Mouse (Mus musculus) liver, embryonic 14.5 days (tissue): ENCODE data around the gene Uncx. TPM values are rescaled to one million over a fixed set of nuclear protein-coding genes. Genes with fewer than 3 reads are reported as not detected.

Experiments
- ATAC-seq: fragments of 200-750 bp; cut with Nextera tagmentation; 2 replicates; pipeline ENCODE4 v1.8.0; 2017; ENCODE audit warnings: moderate number of reproducible peaks, mild to moderate bottlenecking, moderate library complexity; ENCODE audit not compliant: insufficient read depth
- DNase-seq, 3 experiments: peaks; one replicate each; pipeline ENCODE4 v3.0.0-alpha.2; 2012 to 2013; ENCODE audit warnings: low read depth in 3 of 3, low spot score in 3 of 3
- H3K27ac ChIP-seq: fragments of 300-500 bp; sonication (generic); 2 replicates; pipeline ENCODE4 v1.5.1; 2014; ENCODE audit warnings: moderate library complexity, mild to moderate bottlenecking, control low read depth, inconsistent platforms
- H3K27me3 ChIP-seq: fragments of 300-500 bp; sonication (generic); 2 replicates; pipeline ENCODE4 v1.6.1; 2014; ENCODE audit warnings: mild to moderate bottlenecking, low read length, moderate library complexity; ENCODE audit not compliant: control insufficient read depth, insufficient read depth
- H3K36me3 ChIP-seq: fragments of 300-500 bp; sonication (generic); replicated peaks from 2 replicates; pipeline ENCODE4 v1.6.1; 2014; ENCODE audit warnings: low read depth; ENCODE audit not compliant: control insufficient read depth, insufficient read depth
- H3K4me1 ChIP-seq, 2 experiments: fragments of 200-500 bp in 1 of 2; fragments of 300-500 bp in 1 of 2; sonication (generic) in 1 of 2; replicated peaks; 2 replicates each; pipeline ENCODE4 v1.6.1; 2012 to 2014; ENCODE audit warnings: antibody characterized with exemption in 1 of 2, inconsistent platforms in 1 of 2, low read length in 1 of 2; ENCODE audit not compliant: control insufficient read depth in 2 of 2, insufficient read depth in 2 of 2
- H3K4me2 ChIP-seq: fragments of 300-500 bp; sonication (generic); 2 replicates; pipeline ENCODE4 v1.6.1; 2014; ENCODE audit warnings: low read depth, mild to moderate bottlenecking, control low read depth, moderate library complexity
- H3K4me3 ChIP-seq, 2 experiments: fragments of 200-500 bp in 1 of 2; fragments of 300-500 bp in 1 of 2; sonication (generic) in 1 of 2; 2 replicates each; pipeline ENCODE4 v1.5.1; 2012 to 2014; ENCODE audit warnings: low read depth in 2 of 2, low read length in 2 of 2, mild to moderate bottlenecking in 2 of 2, control low read depth in 1 of 2, inconsistent platforms in 1 of 2, moderate library complexity in 1 of 2; ENCODE audit not compliant: insufficient read depth in 1 of 2
- H3K9ac ChIP-seq: fragments of 300-500 bp; sonication (generic); replicated peaks from 2 replicates; pipeline ENCODE4 v1.6.1; 2014; ENCODE audit warnings: mild to moderate bottlenecking, control low read depth, moderate library complexity
- H3K9me3 ChIP-seq: fragments of 300-500 bp; sonication (generic); 2 replicates; pipeline ENCODE4 v1.6.1; 2016; ENCODE audit warnings: low read length, mixed read lengths; ENCODE audit not compliant: control insufficient read depth
- CTCF ChIP-seq: IDR thresholded peaks from 2 replicates; pipeline ENCODE4 v1.5.1; 2016; ENCODE audit warnings: antibody characterized with exemption, low read depth, control low read depth
- EP300 ChIP-seq: IDR thresholded peaks from 2 replicates; pipeline ENCODE4 v1.6.1; 2016; ENCODE audit warnings: antibody characterized with exemption, low read depth
- WGBS: fragments of 180-500 bp; shearing (Covaris S2); extraction: QIAGEN DNeasy Blood & Tissue Kit; methylation state at CpG from one replicate; pipeline ENCODE4 v1.1.7; 2014; ENCODE audit not compliant: insufficient replicate concordance; 5-methylcytosine and 5-hydroxymethylcytosine counted together
- polyA plus RNA-seq, 2 experiments: library from polyadenylated mRNA; depleted of rRNA in 1 of 2; stranded (reverse) in 1 of 2; unstranded in 1 of 2; fragments of >200 nt; fragmentation: Nextera tagmentation in 1 of 2; extraction: Ambion mirVana in 1 of 2; gene quantifications; 2 replicates each; pipeline versions ENCODE4 v1.2.1 to v1.2.3; 2012 to 2014

Gene Uncx
- polyA plus RNA-seq, 2 experiments, result not detected

DNA sequence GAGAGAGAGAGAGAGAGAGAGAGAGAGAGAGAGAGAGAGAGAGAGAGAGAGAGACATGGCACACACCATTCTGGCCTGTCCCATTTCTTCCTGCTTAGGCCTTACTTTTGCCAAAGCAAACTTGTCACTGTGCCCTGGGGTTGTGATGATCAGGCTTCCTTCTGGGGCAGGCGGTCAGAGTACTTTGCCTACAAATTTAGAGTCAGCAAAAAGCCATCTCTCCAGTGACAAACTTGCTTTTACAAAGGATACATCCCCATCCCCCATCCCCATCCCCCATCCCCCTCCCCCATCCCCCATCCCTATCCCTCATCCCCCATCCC lies 1.3 kb upstream of the Uncx start:
- no peaks in the 10 kb centered on the region for H3K36me3 ChIP-seq
- no peak overlapping the region for H3K4me2 ChIP-seq
- no peak overlapping the region for H3K27ac ChIP-seq
- TF ChIP-seq CTCF, result no peak
- TF ChIP-seq EP300, result no peak
- H3K9ac ChIP-seq, result no peak overlapping the region
- no peak for ATAC-seq
- H3K4me3 ChIP-seq, result no peak overlapping the region
- H3K27me3 ChIP-seq, result peaks cover 100% of the 10 kb centered on the region
- no peaks in the 10 kb centered on the region for H3K4me1 ChIP-seq
- WGBS, result 5% methylated on average over 1 of the region's 1 CpGs
- no peak for DNase-seq
- no peaks in the 10 kb centered on the region for H3K9me3 ChIP-seq

DNA sequence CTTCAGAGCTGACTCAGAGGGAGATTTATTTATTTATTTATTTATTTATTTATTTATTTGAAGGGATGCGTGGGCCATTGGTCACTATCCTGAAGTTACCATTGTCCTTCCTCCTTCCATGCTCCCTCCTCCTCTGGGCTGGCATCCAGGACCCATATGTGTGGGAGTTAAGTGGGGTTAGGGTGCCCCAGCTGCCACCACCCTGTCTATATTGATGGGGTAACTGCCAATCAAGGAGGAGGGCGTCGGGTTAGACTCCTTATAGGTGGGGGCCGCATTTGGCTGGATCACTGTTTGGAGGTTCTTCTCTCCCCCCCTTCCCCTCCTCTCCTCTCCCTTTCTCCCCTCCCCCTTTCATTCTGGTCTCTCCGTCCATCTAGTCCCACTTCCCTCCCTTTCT lies 738 bp upstream of the Uncx start:
- no peak for TF ChIP-seq CTCF
- TF ChIP-seq EP300, result no peak
- Histone ChIP-seq H3K9me3 (no peaks in the 10 kb centered on the region), H3K27ac (no peak overlapping the region), H3K4me2 (no peak overlapping the region), H3K9ac (no peak overlapping the region), H3K4me3 (no peak overlapping the region), H3K27me3 (peaks cover 100% of the 10 kb centered on the region), H3K4me1 (no peaks in the 10 kb centered on the region), H3K36me3 (no peaks in the 10 kb centered on the region)
- no peak for DNase-seq
- WGBS, result 4% methylated on average over 5 of the region's 5 CpGs
- ATAC-seq, result no peak

DNA sequence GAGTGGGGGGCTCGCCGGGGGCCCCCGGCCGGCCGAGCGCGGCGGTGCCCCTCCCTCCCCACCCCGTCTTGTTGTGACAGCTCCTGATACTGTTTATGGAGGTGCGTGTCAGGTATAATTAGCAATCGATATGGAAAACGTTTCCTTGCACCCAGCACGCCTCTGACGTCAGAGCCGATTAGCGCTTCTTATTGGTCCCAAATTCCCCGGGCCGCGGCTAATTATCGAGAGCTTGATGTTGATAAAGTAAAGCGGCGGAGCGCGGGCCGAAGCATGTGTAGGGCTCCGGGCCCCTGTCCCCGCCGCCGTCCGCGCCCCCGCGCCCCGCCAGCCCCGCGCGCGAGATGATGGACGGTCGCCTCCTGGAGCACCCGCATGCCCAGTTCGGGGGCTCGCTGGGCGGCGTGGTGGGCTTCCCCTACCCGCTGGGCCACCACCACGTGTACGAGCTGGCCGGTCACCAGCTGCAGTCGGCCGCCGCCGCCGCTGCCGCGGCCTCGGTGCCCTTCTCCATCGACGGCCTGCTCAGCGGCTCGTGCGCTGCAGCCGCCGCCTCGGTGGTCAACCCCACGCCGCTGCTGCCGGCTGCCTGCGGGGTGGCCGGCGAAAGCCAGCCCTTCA lies 466 bp downstream of the Uncx start:
- DNase-seq, result no peak
- Histone ChIP-seq H3K4me2 (no peak overlapping the region), H3K9ac (no peak overlapping the region), H3K27ac (no peak overlapping the region), H3K36me3 (no peaks in the 10 kb centered on the region), H3K4me3 (no peak overlapping the region), H3K9me3 (no peaks in the 10 kb centered on the region), H3K27me3 (peaks cover 98% of the 10 kb centered on the region), H3K4me1 (no peaks in the 10 kb centered on the region)
- ATAC-seq, result no peak
- TF ChIP-seq EP300 (no peak), CTCF (no peak)
- WGBS, result 2% methylated on average over 71 of the region's 71 CpGs

DNA sequence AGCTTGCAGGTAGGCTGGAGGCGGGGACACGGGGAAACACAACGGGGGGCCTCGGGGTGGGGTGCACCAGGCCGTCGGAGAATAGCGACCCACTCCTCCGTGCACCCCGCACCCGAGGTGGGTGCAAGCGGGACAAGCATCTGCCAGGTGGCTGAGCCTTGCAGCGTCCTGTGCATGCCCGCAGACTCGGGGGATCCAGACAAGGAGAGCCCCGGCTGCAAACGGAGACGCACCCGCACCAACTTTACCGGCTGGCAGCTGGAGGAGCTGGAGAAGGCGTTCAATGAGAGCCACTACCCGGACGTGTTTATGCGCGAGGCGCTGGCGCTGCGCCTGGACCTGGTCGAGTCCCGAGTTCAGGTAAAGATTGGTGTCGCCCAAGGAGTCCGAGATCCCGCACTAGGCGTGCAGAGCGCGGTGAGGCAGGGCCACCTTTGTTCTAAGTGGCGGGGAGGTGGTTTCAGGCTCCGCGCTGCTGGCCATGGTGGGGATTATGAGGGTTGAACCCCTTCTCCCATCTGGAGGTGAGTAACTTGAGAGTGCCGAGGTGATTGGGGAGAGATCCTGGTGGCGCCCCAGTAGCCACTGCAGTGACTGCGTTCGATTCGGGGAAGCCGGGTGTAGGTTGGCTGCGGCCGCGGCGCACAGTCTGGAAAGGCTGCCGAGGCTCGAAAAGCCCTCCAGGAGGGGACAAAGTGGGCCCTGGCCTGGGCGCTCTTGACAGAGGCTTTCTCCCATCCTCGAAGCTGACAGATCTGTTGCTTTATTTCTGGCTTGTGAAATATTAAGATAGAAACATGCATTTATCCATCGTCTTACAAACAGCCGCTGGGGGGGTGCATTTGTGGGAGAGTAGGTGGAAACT lies 1.2 kb downstream of the Uncx start:
- ATAC-seq (no peak), DNase-seq (no peak)
- H3K9ac ChIP-seq, result no peak overlapping the region
- no peaks in the 10 kb centered on the region for H3K36me3 ChIP-seq
- no peak overlapping the region for H3K27ac ChIP-seq
- H3K4me3 ChIP-seq, result no peak overlapping the region
- H3K4me1 ChIP-seq, result no peaks in the 10 kb centered on the region
- TF ChIP-seq EP300 (no peak), CTCF (no peak)
- no peaks in the 10 kb centered on the region for H3K9me3 ChIP-seq
- WGBS, result 1% methylated on average over 47 of the region's 54 CpGs
- H3K27me3 ChIP-seq, result peaks cover 98% of the 10 kb centered on the region
- no peak overlapping the region for H3K4me2 ChIP-seq

DNA sequence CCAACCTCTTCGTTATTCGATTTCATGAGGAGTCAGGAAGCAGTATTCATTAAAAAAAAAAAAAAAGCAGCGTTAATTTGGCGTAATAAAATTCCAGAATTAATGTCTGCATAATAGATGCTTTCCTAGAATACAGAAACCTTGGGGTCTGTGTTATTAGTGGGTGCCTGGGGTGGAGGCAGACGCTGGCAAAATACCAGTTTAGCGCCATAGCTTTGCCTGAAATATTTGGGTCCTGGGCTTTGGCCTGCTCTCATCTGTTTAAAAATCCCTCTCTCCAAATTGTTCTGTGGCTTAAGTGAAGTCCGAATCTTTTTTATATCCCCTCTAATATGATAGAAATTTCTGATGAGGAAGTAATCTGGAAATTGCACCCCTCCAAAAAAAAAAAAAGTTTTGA lies 1.9 kb downstream of the Uncx start:
- Histone ChIP-seq H3K27ac (no peak overlapping the region), H3K27me3 (peaks cover 98% of the 10 kb centered on the region), H3K9ac (no peak overlapping the region), H3K9me3 (no peaks in the 10 kb centered on the region), H3K4me1 (no peaks in the 10 kb centered on the region), H3K4me3 (no peak overlapping the region), H3K4me2 (no peak overlapping the region), H3K36me3 (no peaks in the 10 kb centered on the region)
- ATAC-seq, result no peak
- 3% methylated on average over 7 of the region's 7 CpGs for WGBS
- DNase-seq, result no peak
- TF ChIP-seq CTCF, result no peak
- TF ChIP-seq EP300, result no peak
